Mouse (Mus musculus) activated CD4-positive, CD25-positive, alpha-beta regulatory T cell (primary cell): ENCODE measurements around the gene Prmt6. TPM values are rescaled to one million over a fixed set of nuclear protein-coding genes. Genes with fewer than 3 reads are reported as not detected.

Experiments used
- polyA plus RNA-seq, 2 experiments: library from polyadenylated mRNA; unstranded; fragments of 100-300 nt; shearing (Covaris generic); gene quantifications; one replicate each; pipeline ENCODE4 v1.2.1; 2017

Prmt6 gene
- 10 to 100 TPM; 22.5 to 23.7 TPM for polyA plus RNA-seq

DNA sequence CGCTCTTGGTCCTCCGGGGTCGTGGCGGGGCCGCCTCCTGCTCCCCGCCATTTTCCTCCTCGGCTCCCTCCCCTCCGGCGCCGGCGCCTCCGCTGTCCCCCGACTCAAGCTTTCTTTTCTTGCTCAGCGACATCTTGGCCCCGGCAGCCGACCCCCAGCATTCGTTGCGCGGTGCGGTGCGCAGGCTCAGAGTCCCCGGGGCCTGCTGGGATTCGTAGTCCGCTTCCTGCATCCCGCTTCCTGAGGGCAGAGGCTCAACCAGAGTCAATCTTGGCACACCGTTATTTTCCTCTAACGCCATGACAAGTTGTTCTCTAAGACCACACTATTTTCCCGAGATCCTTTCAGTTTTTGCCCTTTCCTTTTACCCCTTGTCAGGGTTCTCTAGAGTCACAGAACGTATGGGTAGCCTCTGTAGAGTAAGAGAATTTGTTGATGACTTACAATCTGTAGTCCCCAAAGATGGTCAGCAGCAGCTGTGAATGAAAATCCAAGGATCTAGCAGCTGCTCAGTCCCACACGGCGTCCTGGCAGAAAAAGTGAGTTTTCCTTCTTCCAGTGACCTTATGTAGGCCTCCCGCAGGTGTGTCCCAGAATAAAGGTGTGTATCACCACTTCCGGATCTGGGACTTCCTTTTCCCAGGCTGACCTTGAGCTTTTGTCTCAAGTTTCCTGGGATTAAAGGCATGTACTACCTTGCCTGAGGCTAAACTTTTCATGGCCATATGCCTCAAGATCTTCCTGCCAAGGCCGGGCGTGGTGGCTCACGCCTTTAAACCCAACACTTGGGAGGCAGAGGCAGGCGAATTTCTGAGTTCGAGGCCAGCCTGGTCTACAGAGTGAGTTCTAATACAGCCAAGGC, at the start of gene Prmt6:
Gene Prmt6, minus strand, starts transcription at position 160 of the 862 bp plus-strand sequence.

Other genes with a start within 250 kb of the Prmt6 start
- gene Ntng1, start 107.0 kb downstream of the Prmt6 start, polyA plus RNA-seq = not detected